Mouse (Mus musculus): ENCODE results near the gene Zfp598. TPM values are rescaled to one million over a fixed set of nuclear protein-coding genes. Genes with fewer than 3 reads are reported as not detected.

Zfp598 gene
- total and polyA plus RNA-seq, 3 experiments, result 22.1 to 54.0 (median 31.8) TPM

GRCm38 (mm10) chr17:24635694-24636093 lies 33.8 kb upstream of the Zfp598 start:
- no peak for DNase-seq (ENCODE audit: extremely low read depth)
- Histone ChIP-seq H3K4me2 (ENCODE audit: insufficient read depth, low read depth, poor library complexity, severe bottlenecking) (no peak overlapping the region), H3K4me1 (ENCODE audit: control insufficient read depth in 1 of 2, insufficient read depth in 2 of 2) (peaks cover 6 to 50% of the 10 kb centered on the region in 2 experiments; a peak in 3 of 4 replicates), H3K27me3 (replicated peaks) (no peaks in the 10 kb centered on the region), H3K4me3 (replicated peaks in 1 of 3; ENCODE audit: low read depth in 2 of 3, low read length in 2 of 3, poor library complexity in 1 of 3) (no peak overlapping the region), H3K9ac (ENCODE audit: insufficient read depth, low read depth) (no peak overlapping the region), H3K79me2 (replicated peaks; ENCODE audit: control insufficient read depth, extremely low read depth, insufficient read depth, poor library complexity, severe bottlenecking) (no peaks in the 10 kb centered on the region), H3K27ac (ENCODE audit: insufficient read depth, low read depth) (no peak overlapping the region), H3K36me3 (replicated peaks in 1 of 2; ENCODE audit: control insufficient read depth in 1 of 2, insufficient read depth in 1 of 2, low read length in 1 of 2) (peaks cover 0 to 61% of the 10 kb centered on the region in 2 experiments), H3K9me3 (replicated peaks; ENCODE audit: low read length) (no peaks in the 10 kb centered on the region)
- dilution Hi-C loops (cut with MboI; ENCODE audit: extremely low pct_ligation_motif_present, extremely low pct_unique_long_range_greater_than_20kb, low sequenced_read_pairs), result no loop called here
- in situ Hi-C loops (cut with MboI; ENCODE audit: low pct_ligation_motif_present, low pct_unique_long_range_greater_than_20kb, low sequenced_read_pairs), result no loop called here
- TF ChIP-seq ETS1 (conservative IDR thresholded peaks at IDR 0.05; ENCODE audit: low read depth, low read length) (no peak), POLR2AphosphoS2 (IDR thresholded peaks at IDR 0.05; ENCODE audit: low read depth, low read length) (no peak), SMC3 (IDR thresholded peaks at IDR 0.05; ENCODE audit: low read depth, low read length) (no peak), EP300 (IDR thresholded peaks at IDR 0.05; ENCODE audit: low read length) (no peak), UBTF (IDR thresholded peaks at IDR 0.05; ENCODE audit: low read depth, low read length) (no peak), NRF1 (IDR thresholded peaks at IDR 0.05; ENCODE audit: low read depth, low read length) (no peak), GABPA (IDR thresholded peaks at IDR 0.05; ENCODE audit: insufficient replicate concordance, low read depth, low read length) (no peak), E2F4 (IDR thresholded peaks at IDR 0.05; ENCODE audit: insufficient replicate concordance, low read depth, low read length) (no peak), ZC3H11A (IDR thresholded peaks at IDR 0.05; ENCODE audit: low read depth, low read length) (no peak), TCF12 (IDR thresholded peaks at IDR 0.05; ENCODE audit: low read depth, low read length) (no peak), HCFC1 (IDR thresholded peaks at IDR 0.05; ENCODE audit: low read depth, low read length) (no peak)

GRCm38 (mm10) chr17:24636781-24637481 lies 32.6 kb upstream of the Zfp598 start:
- TF ChIP-seq MAX (IDR thresholded peaks at IDR 0.05; ENCODE audit: low read length), result no peak
- peaks cover 3 to 45% of the 10 kb centered on the region in 2 experiments; a peak in 2 of 4 replicates for H3K4me1 ChIP-seq (ENCODE audit: control insufficient read depth in 1 of 2, insufficient read depth in 2 of 2)
- H3K79me2 ChIP-seq (replicated peaks; ENCODE audit: control insufficient read depth, extremely low read depth, insufficient read depth, poor library complexity, severe bottlenecking), result no peaks in the 10 kb centered on the region
- dilution Hi-C loops (cut with MboI; ENCODE audit: extremely low pct_ligation_motif_present, extremely low pct_unique_long_range_greater_than_20kb, low sequenced_read_pairs), result no loop called here
- H3K4me2 ChIP-seq (ENCODE audit: insufficient read depth, low read depth, poor library complexity, severe bottlenecking), result no peak overlapping the region
- no peaks in the 10 kb centered on the region for H3K27me3 ChIP-seq (replicated peaks)
- peaks cover 0 to 60% of the 10 kb centered on the region in 2 experiments for H3K36me3 ChIP-seq (replicated peaks in 1 of 2; ENCODE audit: control insufficient read depth in 1 of 2, insufficient read depth in 1 of 2, low read length in 1 of 2)
- H3K27ac ChIP-seq (ENCODE audit: insufficient read depth, low read depth), result no peak overlapping the region
- H3K4me3 ChIP-seq (replicated peaks in 1 of 3; ENCODE audit: low read depth in 2 of 3, low read length in 2 of 3, poor library complexity in 1 of 3), result no peak overlapping the region
- no peaks in the 10 kb centered on the region for H3K9me3 ChIP-seq (replicated peaks; ENCODE audit: low read length)
- H3K9ac ChIP-seq (ENCODE audit: insufficient read depth, low read depth), result no peak overlapping the region
- in situ Hi-C loops (cut with MboI; ENCODE audit: low pct_ligation_motif_present, low pct_unique_long_range_greater_than_20kb, low sequenced_read_pairs), result no loop called here
- no peak for DNase-seq (ENCODE audit: extremely low read depth)

- dilution Hi-C loops (cut with MboI; ENCODE audit: extremely low pct_ligation_motif_present, extremely low pct_unique_long_range_greater_than_20kb, low sequenced_read_pairs) (no loop called here), in situ Hi-C loops (cut with MboI; ENCODE audit: low pct_ligation_motif_present, low pct_unique_long_range_greater_than_20kb, low sequenced_read_pairs) (no loop called here)
- no peak for DNase-seq (ENCODE audit: extremely low read depth)
- Histone ChIP-seq H3K27ac (ENCODE audit: insufficient read depth, low read depth) (no peak overlapping the region), H3K36me3 (replicated peaks in 1 of 2; ENCODE audit: control insufficient read depth in 1 of 2, insufficient read depth in 1 of 2, low read length in 1 of 2) (peaks cover 0 to 60% of the 10 kb centered on the region in 2 experiments), H3K4me3 (replicated peaks in 1 of 3; ENCODE audit: low read depth in 2 of 3, low read length in 2 of 3, poor library complexity in 1 of 3) (no peak overlapping the region), H3K79me2 (replicated peaks; ENCODE audit: control insufficient read depth, extremely low read depth, insufficient read depth, poor library complexity, severe bottlenecking) (no peaks in the 10 kb centered on the region), H3K9me3 (replicated peaks; ENCODE audit: low read length) (no peaks in the 10 kb centered on the region), H3K27me3 (replicated peaks) (no peaks in the 10 kb centered on the region), H3K4me2 (ENCODE audit: insufficient read depth, low read depth, poor library complexity, severe bottlenecking) (no peak overlapping the region), H3K9ac (ENCODE audit: insufficient read depth, low read depth) (no peak overlapping the region), H3K4me1 (ENCODE audit: control insufficient read depth in 1 of 2, insufficient read depth in 2 of 2) (peaks cover 1 to 48% of the 10 kb centered on the region in 2 experiments; a peak in 2 of 4 replicates)
- TF ChIP-seq MXI1 (IDR thresholded peaks at IDR 0.05; ENCODE audit: low read depth, low read length) (no peak), ZNF384 (IDR thresholded peaks at IDR 0.05; ENCODE audit: low read depth, low read length) (no peak), MYC (IDR thresholded peaks at IDR 0.05; ENCODE audit: low read depth, low read length) (no peak), ZMIZ1 (IDR thresholded peaks at IDR 0.05; ENCODE audit: low read depth, low read length) (no peak), MAX (IDR thresholded peaks at IDR 0.05; ENCODE audit: low read length) (no peak), ZKSCAN1 (IDR thresholded peaks at IDR 0.05; ENCODE audit: borderline replicate concordance, low read depth, low read length) (no peak)
Observed at GRCm38 (mm10) chr17:24638214-24638613, 31.3 kb upstream of the Zfp598 start.

All from CH12.LX (cell line).